Mouse (Mus musculus): Measurements from ENCODE around the gene Add3. TPM values are rescaled to one million over a fixed set of nuclear protein-coding genes. Genes with fewer than 3 reads are reported as not detected.

The Add3 gene
- polyA plus RNA-seq, 1 experiment from 2014 or later: 85.5 TPM

- Histone ChIP-seq H3K27ac (ENCODE audit: low read length) (no peak overlapping the region), H3K4me1 (ENCODE audit: control insufficient read depth, insufficient read depth, low read length) (no peaks in the 10 kb centered on the region), H3K4me3 (ENCODE audit: low read depth, low read length) (no peak overlapping the region), H3K9ac (replicated peaks; ENCODE audit: low read depth, low read length) (no peak overlapping the region), H3K9me3 (ENCODE audit: control insufficient read depth, low read depth, low read length) (no peaks in the 10 kb centered on the region), H3K4me2 (replicated peaks; ENCODE audit: low read depth, low read length) (no peak overlapping the region), H3K27me3 (ENCODE audit: control insufficient read depth, insufficient read depth, low read length) (no peaks in the 10 kb centered on the region), H3K36me3 (ENCODE audit: control insufficient read depth, insufficient read depth, low read length) (peaks cover 27% of the 10 kb centered on the region)
- ATAC-seq (ENCODE audit: insufficient number of reproducible peaks, insufficient read depth, low FRiP score, low read depth): no peak
- WGBS: 64% methylated on average over 2 of the region's 2 CpGs
Observed at GRCm38 (mm10) chr19:53247558-53247957, 107.3 kb downstream of the Add3 start.

GRCm38 (mm10) chr19:53248023-53248494, 107.8 kb downstream of the Add3 start:
- Histone ChIP-seq H3K9me3 (ENCODE audit: control insufficient read depth, low read depth, low read length) (no peaks in the 10 kb centered on the region), H3K27me3 (ENCODE audit: control insufficient read depth, insufficient read depth, low read length) (no peaks in the 10 kb centered on the region), H3K27ac (ENCODE audit: low read length) (no peak overlapping the region), H3K36me3 (ENCODE audit: control insufficient read depth, insufficient read depth, low read length) (peaks cover 24% of the 10 kb centered on the region), H3K9ac (replicated peaks; ENCODE audit: low read depth, low read length) (no peak overlapping the region), H3K4me2 (replicated peaks; ENCODE audit: low read depth, low read length) (no peak overlapping the region), H3K4me3 (ENCODE audit: low read depth, low read length) (no peak overlapping the region), H3K4me1 (ENCODE audit: control insufficient read depth, insufficient read depth, low read length) (no peaks in the 10 kb centered on the region)
- WGBS: 17% methylated on average over 11 of the region's 11 CpGs
- ATAC-seq (ENCODE audit: insufficient number of reproducible peaks, insufficient read depth, low FRiP score, low read depth): 0 out of 2 replicates have a peak, but pooled peaks have one; percentile 18

- Histone ChIP-seq H3K4me3 (ENCODE audit: low read depth, low read length) (no peak overlapping the region), H3K9me3 (ENCODE audit: control insufficient read depth, low read depth, low read length) (no peaks in the 10 kb centered on the region), H3K4me1 (ENCODE audit: control insufficient read depth, insufficient read depth, low read length) (no peaks in the 10 kb centered on the region), H3K36me3 (ENCODE audit: control insufficient read depth, insufficient read depth, low read length) (peaks cover 9% of the 10 kb centered on the region), H3K27me3 (ENCODE audit: control insufficient read depth, insufficient read depth, low read length) (no peaks in the 10 kb centered on the region), H3K9ac (replicated peaks; ENCODE audit: low read depth, low read length) (no peak overlapping the region), H3K4me2 (replicated peaks; ENCODE audit: low read depth, low read length) (no peak overlapping the region), H3K27ac (ENCODE audit: low read length) (no peak overlapping the region)
- ATAC-seq (ENCODE audit: insufficient number of reproducible peaks, insufficient read depth, low FRiP score, low read depth): no peak
- WGBS: 84% methylated on average over 7 of the region's 7 CpGs
Observed at GRCm38 (mm10) chr19:53251015-53251414, 110.8 kb downstream of the Add3 start.

- no peak overlapping the region for H3K9ac ChIP-seq (replicated peaks; ENCODE audit: low read depth, low read length)
- no peak for ATAC-seq (ENCODE audit: insufficient number of reproducible peaks, insufficient read depth, low FRiP score, low read depth)
- no peak overlapping the region for H3K4me2 ChIP-seq (replicated peaks; ENCODE audit: low read depth, low read length)
- H3K4me1 ChIP-seq (ENCODE audit: control insufficient read depth, insufficient read depth, low read length): no peaks in the 10 kb centered on the region
- no peaks in the 10 kb centered on the region for H3K27me3 ChIP-seq (ENCODE audit: control insufficient read depth, insufficient read depth, low read length)
- WGBS: 84% methylated on average over 3 of the region's 3 CpGs
- no peaks in the 10 kb centered on the region for H3K9me3 ChIP-seq (ENCODE audit: control insufficient read depth, low read depth, low read length)
- H3K27ac ChIP-seq (ENCODE audit: low read length): no peak overlapping the region
- peaks cover 9% of the 10 kb centered on the region for H3K36me3 ChIP-seq (ENCODE audit: control insufficient read depth, insufficient read depth, low read length)
- H3K4me3 ChIP-seq (ENCODE audit: low read depth, low read length): no peak overlapping the region
Observed at GRCm38 (mm10) chr19:53251656-53252055, 111.4 kb downstream of the Add3 start.

- Histone ChIP-seq H3K36me3 (ENCODE audit: control insufficient read depth, insufficient read depth, low read length) (peaks cover 5% of the 10 kb centered on the region), H3K4me1 (ENCODE audit: control insufficient read depth, insufficient read depth, low read length) (no peaks in the 10 kb centered on the region), H3K27ac (ENCODE audit: low read length) (no peak overlapping the region), H3K9me3 (ENCODE audit: control insufficient read depth, low read depth, low read length) (no peaks in the 10 kb centered on the region), H3K4me3 (ENCODE audit: low read depth, low read length) (no peak overlapping the region), H3K9ac (replicated peaks; ENCODE audit: low read depth, low read length) (no peak overlapping the region), H3K4me2 (replicated peaks; ENCODE audit: low read depth, low read length) (no peak overlapping the region), H3K27me3 (ENCODE audit: control insufficient read depth, insufficient read depth, low read length) (no peaks in the 10 kb centered on the region)
- no peak for ATAC-seq (ENCODE audit: insufficient number of reproducible peaks, insufficient read depth, low FRiP score, low read depth)
- WGBS: 90% methylated on average over 15 of the region's 15 CpGs
Observed at GRCm38 (mm10) chr19:53252111-53253028, 112.1 kb downstream of the Add3 start.

GRCm38 (mm10) chr19:53256361-53256760, 116.1 kb downstream of the Add3 start:
- no peak for ATAC-seq (ENCODE audit: insufficient number of reproducible peaks, insufficient read depth, low FRiP score, low read depth)
- WGBS: 90% methylated on average over 8 of the region's 8 CpGs

GRCm38 (mm10) chr19:53256991-53257594, 116.8 kb downstream of the Add3 start:
- WGBS: 81% methylated on average over 7 of the region's 7 CpGs
- H3K4me2 ChIP-seq (replicated peaks; ENCODE audit: low read depth, low read length): no peak overlapping the region
- H3K27me3 ChIP-seq (ENCODE audit: control insufficient read depth, insufficient read depth, low read length): no peaks in the 10 kb centered on the region
- H3K4me1 ChIP-seq (ENCODE audit: control insufficient read depth, insufficient read depth, low read length): no peaks in the 10 kb centered on the region
- ATAC-seq (ENCODE audit: insufficient number of reproducible peaks, insufficient read depth, low FRiP score, low read depth): peak; percentile 77; the same call in 1 of the 2 replicates
- H3K9ac ChIP-seq (replicated peaks; ENCODE audit: low read depth, low read length): no peak overlapping the region
- H3K4me3 ChIP-seq (ENCODE audit: low read depth, low read length): no peak overlapping the region
- H3K9me3 ChIP-seq (ENCODE audit: control insufficient read depth, low read depth, low read length): no peaks in the 10 kb centered on the region
- no peaks in the 10 kb centered on the region for H3K36me3 ChIP-seq (ENCODE audit: control insufficient read depth, insufficient read depth, low read length)
- no peak overlapping the region for H3K27ac ChIP-seq (ENCODE audit: low read length)

More at GRCm38 (mm10) chr19:53256361-53256760, 116.1 kb downstream of the Add3 start:
- Histone ChIP-seq H3K9me3 (ENCODE audit: control insufficient read depth, low read depth, low read length) (no peaks in the 10 kb centered on the region), H3K27me3 (ENCODE audit: control insufficient read depth, insufficient read depth, low read length) (no peaks in the 10 kb centered on the region), H3K4me3 (ENCODE audit: low read depth, low read length) (no peak overlapping the region), H3K36me3 (ENCODE audit: control insufficient read depth, insufficient read depth, low read length) (no peaks in the 10 kb centered on the region), H3K9ac (replicated peaks; ENCODE audit: low read depth, low read length) (no peak overlapping the region), H3K27ac (ENCODE audit: low read length) (no peak overlapping the region), H3K4me2 (replicated peaks; ENCODE audit: low read depth, low read length) (no peak overlapping the region), H3K4me1 (ENCODE audit: control insufficient read depth, insufficient read depth, low read length) (no peaks in the 10 kb centered on the region)

- H3K27me3 ChIP-seq (ENCODE audit: control insufficient read depth, insufficient read depth, low read length): no peaks in the 10 kb centered on the region
- H3K4me2 ChIP-seq (replicated peaks; ENCODE audit: low read depth, low read length): no peak overlapping the region
- 86% methylated on average over 15 of the region's 15 CpGs for WGBS
- no peaks in the 10 kb centered on the region for H3K36me3 ChIP-seq (ENCODE audit: control insufficient read depth, insufficient read depth, low read length)
- no peak overlapping the region for H3K4me3 ChIP-seq (ENCODE audit: low read depth, low read length)
- H3K9me3 ChIP-seq (ENCODE audit: control insufficient read depth, low read depth, low read length): no peaks in the 10 kb centered on the region
- H3K4me1 ChIP-seq (ENCODE audit: control insufficient read depth, insufficient read depth, low read length): no peaks in the 10 kb centered on the region
- no peak overlapping the region for H3K27ac ChIP-seq (ENCODE audit: low read length)
- no peak; the same call in 1 of the 2 replicates for ATAC-seq (ENCODE audit: insufficient number of reproducible peaks, insufficient read depth, low FRiP score, low read depth)
- H3K9ac ChIP-seq (replicated peaks; ENCODE audit: low read depth, low read length): no peak overlapping the region
Observed at GRCm38 (mm10) chr19:53257631-53258560, 117.7 kb downstream of the Add3 start.
